Mouse (Mus musculus) effector memory CD4-positive, alpha-beta T cell, adult 5 months (primary cell): Measurements from ENCODE around the gene Klk7. TPM values are rescaled to one million over a fixed set of nuclear protein-coding genes. Genes with fewer than 3 reads are reported as not detected.

Source experiments
- polyA plus RNA-seq: library from polyadenylated mRNA; unstranded; fragments of 100-300 nt; shearing (Covaris generic); gene quantifications from one replicate; pipeline ENCODE4 v1.2.1, GENCODE M21; 2017

Gene Klk7
- not detected for polyA plus RNA-seq

DNA sequence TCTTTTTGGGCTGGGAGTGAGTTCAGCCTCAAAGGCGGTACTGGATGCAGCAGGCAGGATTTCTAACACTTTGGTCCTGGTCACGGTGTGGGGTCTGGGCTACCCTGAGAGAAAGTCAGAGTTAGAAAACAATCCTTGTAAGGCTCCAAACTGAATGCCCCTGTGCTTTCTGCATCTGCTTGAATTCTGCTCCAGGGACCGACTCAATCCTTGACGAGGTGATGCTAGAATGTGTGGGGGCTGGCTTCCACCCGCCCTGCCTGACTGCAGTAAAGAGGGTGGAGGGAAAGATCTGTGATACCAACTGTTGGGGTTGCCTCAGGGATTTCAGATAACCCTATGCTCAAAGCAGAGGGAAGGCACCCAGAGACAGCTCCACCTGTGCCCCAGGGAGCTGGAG lies at the start of gene Klk7:
Gene Klk7 (plus strand): TSS at position 301 of the 400 bp plus-strand sequence.

DNA sequence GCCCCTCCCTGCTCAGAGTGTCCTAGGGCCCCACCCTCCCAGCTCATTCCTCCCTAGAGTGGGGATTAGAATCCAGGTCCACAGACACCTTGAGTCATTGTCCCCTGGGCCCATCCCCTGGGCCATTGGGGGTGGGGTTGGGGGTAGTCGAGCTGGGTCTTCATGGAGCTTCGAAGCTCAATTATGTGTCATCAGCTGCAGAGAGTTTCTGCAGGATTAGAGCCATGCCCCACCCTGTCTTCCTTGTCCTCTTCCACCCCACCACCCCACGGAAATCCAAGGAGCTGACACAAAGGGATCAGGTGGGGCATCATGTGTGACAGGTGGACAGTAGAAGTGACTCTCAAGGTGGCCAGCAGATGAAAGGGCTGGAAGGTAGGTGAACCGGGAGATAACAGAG lies 42.5 kb upstream of the Klk7 start, which contains the start of gene Klk12:
Gene Klk12 (plus strand): TSS at position 301 of the 400 bp plus-strand sequence.

DNA sequence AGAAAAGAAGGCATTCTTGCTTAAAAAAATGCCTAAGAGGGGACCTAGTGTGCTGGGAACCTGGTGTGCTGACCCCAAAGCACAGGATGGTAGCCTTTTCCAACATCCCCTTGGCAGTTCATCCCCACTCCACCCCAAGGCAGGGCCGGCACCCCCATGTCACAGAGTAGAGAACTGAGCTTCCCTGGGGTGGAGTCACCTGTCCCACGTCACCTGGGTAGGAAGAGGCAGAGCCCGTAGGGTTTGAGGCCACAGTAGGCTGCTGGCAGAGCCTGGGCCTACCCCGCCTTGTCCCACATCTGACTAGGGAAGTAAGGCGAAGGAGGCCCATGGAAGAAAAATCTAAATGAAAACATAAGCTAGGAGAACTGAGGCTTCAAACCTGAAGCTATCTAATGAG lies 36.7 kb upstream of the Klk7 start, which contains the start of gene Klk11:
Gene Klk11 (plus strand): TSS at position 241 of the 400 bp plus-strand sequence.

DNA sequence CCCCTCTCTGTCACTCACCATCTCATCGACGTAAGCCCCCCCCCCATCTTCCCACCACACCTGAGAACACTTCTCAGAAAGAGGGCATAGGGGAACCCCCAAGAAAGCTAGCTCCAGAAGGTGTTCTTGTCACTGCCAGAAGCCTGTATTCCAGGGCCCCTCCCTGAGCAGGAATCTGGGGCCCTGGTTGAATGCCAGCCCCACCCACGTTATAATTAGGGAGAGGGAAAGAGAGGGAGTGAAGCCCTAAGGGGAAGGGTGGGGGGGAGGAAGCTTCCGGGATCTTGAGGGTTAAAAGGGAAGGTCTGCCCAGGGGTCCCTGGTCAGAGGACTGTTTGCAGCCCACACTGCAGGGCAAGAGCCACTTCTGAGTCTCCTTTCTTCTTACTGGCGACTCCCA lies 30.3 kb upstream of the Klk7 start, which contains the start of gene Klk10:
Gene Klk10 (plus strand): TSS at position 290 of the 400 bp plus-strand sequence.

DNA sequence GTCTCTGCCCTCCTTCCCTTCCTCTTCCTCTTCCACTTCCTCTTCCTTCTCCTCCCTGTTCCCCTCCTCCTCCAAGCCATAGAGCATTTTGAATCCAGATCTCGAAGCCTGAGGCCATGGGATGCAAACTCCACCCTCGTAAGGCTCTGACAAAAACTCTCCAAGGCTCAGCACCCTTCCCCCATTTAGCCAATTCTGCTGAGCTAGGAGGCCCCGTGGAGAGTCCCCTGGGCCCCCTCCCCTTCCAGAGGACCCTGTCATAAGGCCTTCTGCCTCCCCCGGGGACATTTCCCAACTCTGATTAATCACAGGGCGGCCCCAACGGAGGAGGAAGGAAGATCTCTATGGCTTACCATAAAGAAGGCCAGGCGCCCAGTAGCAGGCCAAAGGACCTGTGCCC lies 19.5 kb upstream of the Klk7 start, which contains the start of gene Klk9:
Gene Klk9 (plus strand): TSS at position 301 of the 400 bp plus-strand sequence.

DNA sequence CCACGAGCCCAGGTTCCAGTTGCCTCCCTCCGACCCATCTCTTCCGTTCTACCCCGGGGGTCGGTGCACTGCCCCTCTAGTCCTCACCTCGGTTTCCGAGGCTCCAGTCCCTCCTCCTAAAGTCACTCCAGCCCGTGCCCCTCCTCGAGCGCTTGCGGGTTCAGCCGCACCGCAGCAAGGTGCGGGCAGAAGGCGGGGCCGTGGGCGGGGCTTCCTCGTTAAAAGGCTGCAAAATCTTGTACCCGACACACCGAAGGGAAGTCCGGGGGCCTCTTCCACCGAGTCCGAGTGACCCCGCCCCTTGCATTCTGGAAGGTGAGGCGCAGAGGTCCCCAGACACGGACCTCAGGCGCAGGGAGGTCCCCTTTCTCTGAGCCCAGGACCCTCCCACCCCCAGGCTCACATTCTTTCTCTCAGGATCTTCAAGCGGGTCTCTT lies 13.7 kb upstream of the Klk7 start, which contains the start of gene Klk8:
Gene Klk8 (plus strand): TSS at position 245 of the 437 bp plus-strand sequence.

DNA sequence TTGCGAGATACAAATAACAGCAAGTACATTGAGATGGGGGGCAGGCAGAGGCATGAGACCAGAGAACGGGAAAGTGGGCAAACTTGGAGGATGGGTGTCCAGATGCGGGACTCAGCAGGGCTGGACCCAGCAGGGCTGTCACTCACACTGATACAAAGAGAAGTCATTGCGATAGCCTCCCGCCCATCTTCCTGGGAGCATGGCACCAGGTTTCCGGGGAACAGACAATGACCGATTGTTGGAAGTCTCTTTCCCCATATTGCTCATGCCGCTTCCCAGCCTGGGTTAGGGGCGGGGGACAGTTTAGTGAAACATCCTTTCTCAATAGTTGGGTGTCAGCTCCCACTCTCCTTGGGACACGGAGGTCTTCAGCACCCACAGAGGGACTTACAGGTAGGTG lies 13.1 kb downstream of the Klk7 start, which contains the start of gene Klk6:
Gene Klk6 (plus strand): TSS at position 301 of the 400 bp plus-strand sequence.

DNA sequence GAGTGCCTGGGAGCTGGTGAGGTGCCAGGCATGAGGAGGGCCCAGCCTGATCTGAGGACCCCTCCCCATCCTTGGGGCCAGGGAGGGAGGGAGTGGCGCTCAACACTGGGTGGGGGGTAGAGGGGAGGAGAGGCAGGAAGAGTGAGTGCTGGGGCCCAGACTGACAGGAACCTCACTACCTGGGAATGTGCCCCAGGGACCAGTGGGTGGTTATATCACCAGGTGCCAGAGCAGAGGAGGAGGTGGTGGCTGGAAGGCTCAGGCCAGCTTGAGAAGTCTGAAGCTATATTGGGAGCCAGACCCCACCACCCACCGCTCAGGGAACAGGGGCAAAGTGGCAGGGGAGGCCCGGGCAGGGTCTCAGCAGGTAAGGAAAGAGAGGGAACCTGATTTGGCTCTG lies 30.6 kb downstream of the Klk7 start, which contains the start of gene Klk5:
Gene Klk5 (plus strand): TSS at position 271 of the 400 bp plus-strand sequence.

Other genes with a start within 250 kb of the Klk7 start
- gene Zfp658, start 249.0 kb upstream of the Klk7 start, polyA plus RNA-seq = 2.3 TPM
- gene Zfp719, start 231.7 kb upstream of the Klk7 start, polyA plus RNA-seq = 4.0 TPM
- gene Zfp819, start 204.1 kb upstream of the Klk7 start, polyA plus RNA-seq = not detected
- gene Ceacam18, start 176.6 kb upstream of the Klk7 start, polyA plus RNA-seq = not detected
- gene Siglece, start 151.1 kb upstream of the Klk7 start, polyA plus RNA-seq = 0.34 TPM
- 4.2 TPM for gene Ctu1, start 139.3 kb upstream of the Klk7 start, polyA plus RNA-seq
- gene Klk14, start 120.9 kb upstream of the Klk7 start, polyA plus RNA-seq = not detected
- not detected for gene Klk13, start 98.7 kb upstream of the Klk7 start, polyA plus RNA-seq
- not detected for gene Klk12, start 42.4 kb upstream of the Klk7 start, polyA plus RNA-seq
- not detected for gene Klk11, start 36.7 kb upstream of the Klk7 start, polyA plus RNA-seq
- not detected for gene Klk10, start 30.3 kb upstream of the Klk7 start, polyA plus RNA-seq
- not detected for gene Klk9, start 19.4 kb upstream of the Klk7 start, polyA plus RNA-seq
- 48.5 TPM for gene Klk8, start 13.7 kb upstream of the Klk7 start, polyA plus RNA-seq
- gene Klk6, start 13.2 kb downstream of the Klk7 start, polyA plus RNA-seq = not detected
- not detected for gene Klk5, start 30.7 kb downstream of the Klk7 start, polyA plus RNA-seq
- not detected for gene Klk4, start 69.9 kb downstream of the Klk7 start, polyA plus RNA-seq
- gene Klk15, start 122.4 kb downstream of the Klk7 start, polyA plus RNA-seq = not detected
- gene Klk1b8, start 139.4 kb downstream of the Klk7 start, polyA plus RNA-seq = not detected
- gene Klk1b1, start 155.5 kb downstream of the Klk7 start, polyA plus RNA-seq = not detected
- not detected for gene Klk1b9, start 164.8 kb downstream of the Klk7 start, polyA plus RNA-seq
- not detected for gene Klk1b11, start 184.6 kb downstream of the Klk7 start, polyA plus RNA-seq
- gene Klk1b26, start 200.9 kb downstream of the Klk7 start, polyA plus RNA-seq = not detected
- gene Klk1b27, start 241.0 kb downstream of the Klk7 start, polyA plus RNA-seq = not detected